Mouse (Mus musculus) frontal cortex, adult (tissue): ENCODE data around the gene Gtf3a.
A peak's percentile ranks its signal among the peaks of the same experiment; 100 is the strongest.
"Not testable (repeated sequence)": the region's sequence is repeated elsewhere in the genome, so short reads cannot be mapped to it uniquely, and the experiment has no call there.

ENCODE experiments used
- ATAC-seq: cut with Nextera tagmentation; 2 replicates; pipeline ENCODE4 v1.9.2; 2017; ENCODE audit warnings: mild to moderate bottlenecking, moderate library complexity, mixed read lengths; ENCODE audit not compliant: low TSS enrichment

Gene Gtf3a

GRCm38 (mm10) chr5:146937541-146938503 lies 10.6 kb upstream of the Gtf3a start:
- ATAC-seq: no peak

DNA sequence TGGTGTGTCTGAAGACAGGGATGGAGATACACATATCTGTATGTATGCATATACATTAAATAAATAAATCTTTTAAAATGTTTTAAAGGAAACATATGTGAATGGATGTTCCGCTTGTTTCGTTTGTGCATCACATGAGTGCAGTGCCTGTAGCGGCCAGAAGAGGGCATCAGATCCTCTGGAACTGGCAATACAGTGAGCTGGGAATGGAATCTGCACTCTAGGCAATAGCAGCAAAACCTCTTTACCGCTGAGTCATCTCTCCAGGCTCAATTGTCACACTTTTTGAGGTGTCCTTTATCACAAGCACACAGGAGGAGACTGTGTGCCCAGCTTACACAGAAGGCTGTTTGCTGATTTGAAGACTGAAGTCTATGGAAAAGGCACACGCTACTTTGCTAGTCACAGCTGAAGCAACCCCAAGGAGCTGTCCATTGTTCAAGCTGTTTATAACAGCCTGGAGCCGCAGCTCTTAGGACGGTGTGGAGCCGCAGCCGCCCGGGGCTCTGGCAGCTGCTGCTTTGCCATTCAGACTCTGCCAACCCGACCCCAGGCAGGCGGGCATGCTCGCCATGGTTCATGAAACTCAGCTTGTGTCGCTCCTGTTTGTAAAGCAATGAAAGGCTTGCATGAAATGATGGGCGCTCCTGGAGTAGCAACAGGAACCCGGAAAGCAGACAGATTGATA lies 9.2 kb upstream of the Gtf3a start:
- no peak for ATAC-seq

DNA sequence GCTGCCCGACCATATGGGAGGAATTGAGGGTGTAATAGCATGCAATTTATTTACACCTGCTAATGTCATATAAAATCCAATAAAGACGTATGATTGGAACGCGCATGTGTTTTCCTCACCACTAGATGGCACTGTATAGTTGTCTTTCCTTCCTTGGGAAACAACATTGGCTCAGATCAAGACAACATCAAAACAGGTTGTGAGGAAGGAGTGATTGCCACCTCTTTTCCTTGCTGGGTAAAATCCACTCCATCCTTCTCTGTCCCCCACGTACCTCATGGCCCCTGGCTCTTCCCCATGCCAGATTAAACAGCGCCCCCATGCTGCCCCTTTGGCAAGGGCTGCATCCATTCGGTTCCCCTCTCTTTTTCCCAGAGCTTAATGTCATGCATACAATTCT lies 8.2 kb upstream of the Gtf3a start:
- ATAC-seq: no peak; the same call in 1 of the 2 replicates

DNA sequence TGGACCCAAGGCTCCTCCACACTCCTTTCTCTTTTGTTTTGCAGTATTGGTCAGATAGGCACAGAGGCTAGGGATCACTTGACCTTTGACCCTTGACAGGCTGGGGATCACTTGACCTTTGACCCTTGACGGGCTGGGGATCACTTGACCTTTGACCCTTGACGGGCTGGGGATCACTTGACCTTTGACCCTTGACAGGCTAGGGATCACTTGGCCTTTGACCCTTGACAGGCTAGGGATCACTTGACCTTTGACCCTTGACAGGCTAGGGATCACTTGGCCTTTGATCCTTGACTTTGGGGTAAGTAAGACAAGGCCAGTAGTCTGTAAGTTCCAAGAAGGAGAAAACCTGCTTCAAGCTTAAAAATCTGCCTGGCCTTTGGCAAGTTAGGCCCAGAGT lies 6.5 kb upstream of the Gtf3a start:
- not testable (repeated sequence) for ATAC-seq

DNA sequence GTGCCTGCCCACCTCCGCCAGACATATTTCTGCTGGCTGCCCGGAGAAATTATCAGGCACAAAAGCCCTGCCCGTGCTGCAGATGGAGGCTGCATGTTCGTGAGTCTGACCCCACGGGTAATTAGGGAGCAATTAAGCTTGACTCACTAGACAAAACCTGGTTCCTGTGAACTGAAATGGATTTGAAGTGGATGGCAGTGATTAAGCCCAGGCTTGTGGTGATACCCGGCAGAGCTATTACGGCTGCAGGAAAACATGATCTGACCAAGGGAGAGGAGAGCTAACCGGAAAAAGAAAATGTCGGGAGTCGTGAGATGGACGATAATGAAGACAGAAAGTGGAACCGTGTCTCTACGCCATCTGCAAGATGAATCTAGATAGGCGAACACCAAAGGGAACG lies 5.5 kb upstream of the Gtf3a start:
- no peak for ATAC-seq

DNA sequence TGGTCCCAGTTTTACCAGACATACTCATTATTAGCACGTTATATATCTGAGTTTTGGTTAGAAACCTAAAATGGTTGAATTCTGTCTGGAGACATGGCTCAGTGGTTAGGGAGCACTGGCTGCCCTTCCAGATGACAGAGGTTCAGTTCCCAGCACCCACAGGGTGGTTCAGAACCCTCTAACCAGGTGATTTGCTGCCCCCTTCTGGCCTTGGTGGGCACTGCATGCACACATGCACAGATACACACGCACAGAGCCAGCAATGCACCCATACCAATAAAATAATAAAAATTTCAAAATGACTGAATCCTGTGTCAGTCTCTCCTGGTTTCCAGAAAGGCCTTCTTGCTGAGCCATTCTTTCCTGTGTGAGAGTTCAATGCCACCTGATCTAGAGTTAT lies 3.9 kb upstream of the Gtf3a start:
- ATAC-seq: no peak

DNA sequence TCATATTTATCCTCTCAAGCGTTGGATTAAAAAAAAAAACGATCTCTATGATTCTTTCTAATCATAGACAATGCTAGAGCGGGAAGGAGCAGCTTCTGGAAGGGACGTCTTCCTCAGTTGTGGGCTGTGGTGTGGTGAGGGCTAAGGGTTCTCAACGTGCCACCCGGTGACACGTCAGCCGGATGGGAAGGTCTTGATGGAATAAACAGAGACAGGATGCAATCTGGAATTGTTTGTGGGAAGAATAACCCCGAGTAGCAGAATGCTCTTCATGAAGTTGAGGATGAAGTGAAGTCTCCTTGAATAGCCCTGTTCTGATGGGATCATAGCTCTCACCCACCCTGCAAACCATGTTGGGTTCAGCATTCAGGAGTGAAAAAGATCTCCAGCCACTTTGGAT lies 1.8 kb upstream of the Gtf3a start:
- no peak for ATAC-seq

DNA sequence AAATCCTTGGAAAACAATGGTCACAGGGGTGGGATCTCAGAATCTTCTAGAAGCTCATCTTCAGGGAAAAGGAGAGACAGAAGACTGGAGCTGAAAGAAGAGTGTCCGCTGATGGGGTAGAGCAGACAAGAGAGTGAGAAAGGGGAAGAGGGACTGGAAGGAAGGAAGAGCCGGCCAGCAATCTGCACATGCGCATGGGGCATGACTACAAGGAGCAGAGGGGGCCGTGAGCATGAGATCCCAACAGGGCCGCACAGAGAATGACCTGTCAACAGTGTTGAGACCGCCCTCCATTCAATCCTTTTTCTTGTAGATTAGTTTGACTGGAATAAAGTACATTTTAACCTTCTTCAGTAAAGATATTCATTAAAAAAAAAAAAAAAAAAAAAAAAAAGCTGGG lies 960 bp upstream of the Gtf3a start:
- ATAC-seq: no peak

GRCm38 (mm10) chr5:146948041-146948507 lies 383 bp upstream of the Gtf3a start:
- ATAC-seq: 0 out of 2 replicates have a peak, but pooled peaks have one; percentile 8

GRCm38 (mm10) chr5:146954576-146954975 lies 6.1 kb downstream of the Gtf3a start:
- no peak; the same call in 1 of the 2 replicates for ATAC-seq

GRCm38 (mm10) chr5:146955651-146956050 lies 7.2 kb downstream of the Gtf3a start:
- no peak for ATAC-seq

DNA sequence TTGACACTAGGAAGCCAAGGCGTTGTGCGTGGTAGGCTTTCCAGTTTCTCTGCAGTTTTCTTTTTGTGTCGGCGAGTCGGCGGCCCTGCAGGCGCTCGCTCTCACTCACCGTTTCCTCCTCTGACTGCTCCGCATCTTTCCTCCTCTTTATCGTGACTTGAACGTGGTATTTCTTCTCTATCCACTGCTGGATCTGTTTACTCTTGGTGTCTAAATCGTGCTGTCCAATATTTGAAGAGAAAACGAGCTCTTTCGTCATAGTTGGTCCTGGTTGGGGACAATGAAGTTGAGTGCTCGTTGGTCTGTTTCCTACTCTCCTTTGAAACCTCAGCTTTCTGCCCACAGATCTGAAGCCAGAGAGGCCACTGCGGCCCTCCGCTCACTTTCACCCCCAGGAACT lies 8.2 kb downstream of the Gtf3a start:
- ATAC-seq: 0 out of 2 replicates have a peak, but pooled peaks have one; percentile 43

- ATAC-seq: peak; percentile 95
Observed at GRCm38 (mm10) chr5:146963118-146963936, 14.9 kb downstream of the Gtf3a start, which contains the start of gene Mtif3. TSS of gene Mtif3 (minus strand) at chr5:146963800.

- ATAC-seq: no peak
Observed at GRCm38 (mm10) chr5:146963937-146964278, 15.5 kb downstream of the Gtf3a start.

GRCm38 (mm10) chr5:146968695-146969393 lies 20.4 kb downstream of the Gtf3a start:
- ATAC-seq: no peak

GRCm38 (mm10) chr5:146971776-146972561 lies 23.5 kb downstream of the Gtf3a start:
- ATAC-seq: no peak

DNA sequence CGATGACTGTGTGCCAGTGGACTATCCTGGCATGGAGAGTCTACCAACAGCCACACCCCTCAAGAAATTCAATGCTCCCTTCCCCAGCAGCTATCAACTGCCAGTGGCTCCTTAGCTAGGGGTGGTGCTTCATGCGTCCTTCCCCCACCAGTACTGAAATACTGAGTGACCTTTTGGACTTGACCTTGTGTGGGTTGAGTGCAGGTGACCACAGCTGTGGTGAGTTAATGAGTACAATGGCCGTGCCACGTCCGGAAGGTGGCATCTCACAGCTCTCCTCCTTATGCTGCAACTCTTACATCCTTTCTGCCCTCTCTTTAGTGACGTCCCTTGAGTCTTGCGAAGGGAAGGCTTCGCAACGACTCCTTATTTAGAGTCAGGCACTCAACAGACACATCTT lies 24.9 kb downstream of the Gtf3a start:
- no peak for ATAC-seq

GRCm38 (mm10) chr5:146973858-146974780 lies 25.7 kb downstream of the Gtf3a start:
- ATAC-seq: no peak

DNA sequence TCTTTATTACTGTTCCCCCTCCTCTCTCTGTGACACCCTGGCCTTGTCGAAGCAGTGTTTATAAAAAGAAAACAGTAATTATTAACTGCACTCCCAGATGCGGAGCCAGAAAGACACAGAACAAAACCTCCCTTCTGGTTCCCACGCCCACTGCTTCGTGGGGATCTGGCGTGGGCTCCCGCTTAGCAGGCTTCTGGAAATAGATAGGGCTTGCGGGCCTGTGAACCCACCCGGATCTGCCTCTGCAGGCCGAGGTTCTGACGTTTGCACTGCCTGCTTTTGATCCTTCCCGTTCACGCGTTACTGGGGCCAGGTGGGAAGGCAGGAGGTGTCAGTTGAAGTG lies 26.3 kb downstream of the Gtf3a start:
- no peak for ATAC-seq
